Mouse (Mus musculus) cortical plate, adult 2 months (tissue): ENCODE results near the gene Fars2.

Experiments used
- CTCF ChIP-seq: fragments of 200-500 bp; IDR thresholded peaks from 2 replicates; pipeline ENCODE4 v1.5.1; 2011; ENCODE audit warnings: mild to moderate bottlenecking, control low read depth, low read length; ENCODE audit not compliant: insufficient read depth; ENCODE audit errors: extremely low read depth
- POLR2A ChIP-seq: fragments of 200-500 bp; IDR thresholded peaks from 2 replicates; pipeline ENCODE4 v1.6.1; 2011; ENCODE audit warnings: mild to moderate bottlenecking, low read length, control low read depth; ENCODE audit not compliant: insufficient read depth; ENCODE audit errors: extremely low read depth

- TF ChIP-seq CTCF, result no peak
- no peak for TF ChIP-seq POLR2A
Observed at GRCm38 (mm10) chr13:36361419-36361818, 244.2 kb downstream of the Fars2 start.
